Mouse (Mus musculus) heart, adult 2 months (tissue): ENCODE data around the gene Olfr1191-ps1. TPM values are rescaled to one million over a fixed set of nuclear protein-coding genes. Genes with fewer than 3 reads are reported as not detected.
"Not testable (repeated sequence)": the region's sequence is repeated elsewhere in the genome, so short reads cannot be mapped to it uniquely, and the experiment has no call there.

Source experiments
- DNase-seq, 2 experiments: peaks; one replicate each; pipeline ENCODE4 v3.0.0; 2021
- H3K27ac ChIP-seq: fragments of 200-600 bp; 2 replicates; pipeline ENCODE4 v1.8.1; 2022
- H3K27me3 ChIP-seq: fragments of 200-500 bp; 2 replicates; pipeline ENCODE4 v1.6.1; 2012; ENCODE audit warnings: mild to moderate bottlenecking, low read length, inconsistent platforms, mixed read lengths; ENCODE audit not compliant: control insufficient read depth, insufficient read depth
- H3K36me3 ChIP-seq: fragments of 200-500 bp; 2 replicates; pipeline ENCODE4 v1.6.1; 2012; ENCODE audit warnings: low read length, inconsistent platforms; ENCODE audit not compliant: control insufficient read depth, insufficient read depth
- H3K4me1 ChIP-seq: fragments of 200-500 bp; 2 replicates; pipeline ENCODE4 v1.6.1; 2011; ENCODE audit warnings: low read length; ENCODE audit not compliant: control insufficient read depth, insufficient read depth
- H3K4me3 ChIP-seq: fragments of 200-600 bp; 2 replicates; pipeline ENCODE4 v1.8.1; 2022
- H3K79me2 ChIP-seq: fragments of 200-500 bp; replicated peaks from 2 replicates; pipeline ENCODE4 v1.6.1; 2012; ENCODE audit warnings: mild to moderate bottlenecking, inconsistent platforms, low read length, moderate library complexity, mixed read lengths; ENCODE audit not compliant: control insufficient read depth, insufficient read depth
- H3K9ac ChIP-seq: fragments of 200-500 bp; 2 replicates; pipeline ENCODE4 v1.6.1; 2012; ENCODE audit warnings: low read depth, mild to moderate bottlenecking, control low read depth, inconsistent platforms, low read length, mixed read lengths
- CTCF ChIP-seq: fragments of 200-600 bp; IDR thresholded peaks from 2 replicates; pipeline ENCODE4 v1.8.1; 2022; ENCODE audit warnings: antibody characterized with exemption, mild to moderate bottlenecking, moderate library complexity
- EP300 ChIP-seq: fragments of 200-500 bp; IDR thresholded peaks from 2 replicates; pipeline ENCODE4 v1.6.1; 2011; ENCODE audit warnings: low read depth, low read length, control low read depth; ENCODE audit not compliant: insufficient read depth
- POLR2A ChIP-seq: fragments of 200-500 bp; IDR thresholded peaks from 2 replicates; pipeline ENCODE4 v1.6.1; 2011; ENCODE audit warnings: mild to moderate bottlenecking, low read depth, low read length, control low read depth; ENCODE audit not compliant: insufficient read depth
- WGBS: fragments of 180-500 bp; shearing (Covaris S2); methylation state at CpG from one replicate; pipeline ENCODE4 v1.1.7; 2018; 5-methylcytosine and 5-hydroxymethylcytosine counted together
- intact Hi-C: fragments of 180-260 bp; cut with DNase I; formaldehyde crosslinking; loops from one replicate; pipeline ENCODE4 v1.15.1; 2025
- long read RNA-seq: library from polyadenylated mRNA; stranded (forward); transcript quantifications from one replicate; pipeline ENCODE4 v2.0.0, GENCODE M21; 2021
- polyA plus RNA-seq: library from polyadenylated mRNA; depleted of rRNA; stranded (reverse); fragments of >200 nt; gene quantifications from 2 replicates; pipeline ENCODE4 v1.2.3, GENCODE M21; 2012; rRNA removed
- total RNA-seq, 2 experiments: library from RNA; stranded (reverse); gene quantifications; 2 replicates each; pipeline ENCODE4 v1.2.3; 2021

Olfr1191-ps1 gene
- not detected for total RNA-seq
- polyA plus RNA-seq = not detected in 2 replicates
- long read RNA-seq = 0 reads

- H3K4me1 ChIP-seq, H3K79me2 ChIP-seq, H3K27ac ChIP-seq, H3K9ac ChIP-seq, H3K4me3 ChIP-seq, DNase-seq, H3K36me3 ChIP-seq, H3K27me3 ChIP-seq, intact Hi-C loops: not testable (repeated sequence)
- WGBS = 82% methylated on average over 1 of the region's 1 CpGs
These were observed at the start of gene Olfr1191-ps1 for GRCm38 (mm10) chr2:88640242-88640641. Gene Olfr1191-ps1 (plus strand): TSS chr2:88640542.

- Histone ChIP-seq H3K27ac (no peak within 1 kb of the TSS), H3K36me3 (no peaks in the 10 kb centered on the region), H3K9ac (no peak within 1 kb of the TSS), H3K27me3 (no peaks in the 10 kb centered on the region), H3K4me3 (no peak within 1 kb of the TSS), H3K4me1 (no peaks in the 10 kb centered on the region), H3K79me2 (no peaks in the 10 kb centered on the region)
- WGBS = 19% methylated on average over 1 of the region's 1 CpGs
- DNase-seq = no peak
- TF ChIP-seq POLR2A = no peak
- TF ChIP-seq EP300 = no peak
- no peak for TF ChIP-seq CTCF
- intact Hi-C loops = no loop called here
These were observed 7.9 kb downstream of the Olfr1191-ps1 start, which contains the start of gene Olfr1192-ps1 for GRCm38 (mm10) chr2:88648209-88648608. Gene Olfr1192-ps1 (plus strand): TSS chr2:88648509.

DNA sequence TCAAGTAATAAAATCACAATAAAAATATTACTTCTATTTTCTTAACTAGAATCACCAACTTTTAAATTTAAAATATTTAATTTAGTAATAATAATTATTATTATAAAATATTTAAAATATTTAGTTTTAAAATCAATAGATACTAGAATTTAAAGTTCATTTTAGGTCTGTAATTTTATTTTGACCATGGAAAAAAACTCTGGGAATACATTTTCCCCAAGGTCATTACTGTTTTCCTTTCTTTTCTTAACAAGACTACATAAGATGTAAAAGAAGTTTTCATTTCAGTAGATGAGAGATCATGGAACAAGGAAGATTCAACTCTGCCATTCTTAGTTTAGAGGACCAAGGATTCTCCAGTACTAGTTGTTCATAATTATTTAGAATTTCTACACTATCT lies 35.0 kb downstream of the Olfr1191-ps1 start, which contains the start of gene Olfr1193:
Gene Olfr1193 (plus strand): TSS at position 301 of the 400 bp plus-strand sequence.
- H3K27me3 ChIP-seq, H3K4me3 ChIP-seq, DNase-seq, H3K36me3 ChIP-seq, H3K9ac ChIP-seq, intact Hi-C loops, H3K27ac ChIP-seq, H3K79me2 ChIP-seq, H3K4me1 ChIP-seq: not testable (repeated sequence)

DNA sequence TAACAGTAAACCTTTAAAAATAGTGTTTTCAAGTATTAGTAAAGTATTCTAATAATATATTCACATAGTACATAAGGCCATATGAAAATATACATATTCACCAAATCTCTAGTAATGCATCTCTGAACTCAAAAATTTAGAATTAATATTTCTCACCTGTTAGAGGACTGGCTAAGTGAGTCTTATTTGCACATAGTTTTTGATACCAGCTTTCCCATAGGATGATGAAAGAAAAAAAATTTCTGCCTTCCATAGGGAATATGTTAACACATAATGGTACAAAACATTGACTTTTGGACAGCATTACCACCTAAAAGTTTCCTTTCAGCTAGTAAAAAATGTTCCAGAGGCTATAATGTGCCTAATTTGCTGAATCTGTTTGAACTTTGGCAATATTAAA lies 48.7 kb downstream of the Olfr1191-ps1 start, which contains the start of gene Olfr1195:
Gene Olfr1195 (minus strand): TSS at position 101 of the 400 bp plus-strand sequence.
- H3K79me2 ChIP-seq = no peaks in the 10 kb centered on the region
- H3K36me3 ChIP-seq = no peaks in the 10 kb centered on the region
- no peaks in the 10 kb centered on the region for H3K27me3 ChIP-seq
- DNase-seq = no peak
- H3K27ac ChIP-seq = no peak within 1 kb of the TSS
- H3K4me3 ChIP-seq = no peak within 1 kb of the TSS
- intact Hi-C loops = no loop called here
- no peak within 1 kb of the TSS for H3K9ac ChIP-seq
- TF ChIP-seq EP300 (no peak), POLR2A (no peak), CTCF (no peak)
- no peaks in the 10 kb centered on the region for H3K4me1 ChIP-seq

Other genes with a start within 250 kb of the Olfr1191-ps1 start
- gene Olfr1179, start 234.1 kb upstream of the Olfr1191-ps1 start, total RNA-seq = not detected
- not detected in 2 replicates for gene Olfr1179, start 234.1 kb upstream of the Olfr1191-ps1 start, polyA plus RNA-seq
- gene Olfr1180, start 221.4 kb upstream of the Olfr1191-ps1 start, total RNA-seq = not detected
- gene Olfr1180, start 221.4 kb upstream of the Olfr1191-ps1 start, polyA plus RNA-seq = not detected in 2 replicates
- not detected for gene Olfr1181, start 214.4 kb upstream of the Olfr1191-ps1 start, total RNA-seq
- gene Olfr1181, start 214.4 kb upstream of the Olfr1191-ps1 start, polyA plus RNA-seq = not detected in 2 replicates
- not detected for gene Gm13757, start 191.4 kb upstream of the Olfr1191-ps1 start, total RNA-seq
- gene Gm13757, start 191.4 kb upstream of the Olfr1191-ps1 start, polyA plus RNA-seq = not detected in 2 replicates
- gene Olfr1183, start 185.7 kb upstream of the Olfr1191-ps1 start, total RNA-seq = not detected
- gene Olfr1183, start 185.7 kb upstream of the Olfr1191-ps1 start, polyA plus RNA-seq = not detected in 2 replicates
- not detected for gene Olfr1184, start 156.9 kb upstream of the Olfr1191-ps1 start, total RNA-seq
- gene Olfr1184, start 156.9 kb upstream of the Olfr1191-ps1 start, polyA plus RNA-seq = not detected in 2 replicates
- gene Olfr1185-ps1, start 147.2 kb upstream of the Olfr1191-ps1 start, total RNA-seq = not detected
- not detected in 2 replicates for gene Olfr1185-ps1, start 147.2 kb upstream of the Olfr1191-ps1 start, polyA plus RNA-seq
- not detected for gene Olfr1186, start 122.0 kb upstream of the Olfr1191-ps1 start, total RNA-seq
- not detected in 2 replicates for gene Olfr1186, start 122.0 kb upstream of the Olfr1191-ps1 start, polyA plus RNA-seq
- not detected for gene Olfr1188, start 83.6 kb upstream of the Olfr1191-ps1 start, total RNA-seq
- gene Olfr1188, start 83.6 kb upstream of the Olfr1191-ps1 start, polyA plus RNA-seq = not detected in 2 replicates
- gene Olfr1189, start 54.1 kb upstream of the Olfr1191-ps1 start, total RNA-seq = not detected
- gene Olfr1189, start 54.1 kb upstream of the Olfr1191-ps1 start, polyA plus RNA-seq = not detected in 2 replicates
- gene Olfr1192-ps1, start 8.0 kb downstream of the Olfr1191-ps1 start, total RNA-seq = not detected
- gene Olfr1192-ps1, start 8.0 kb downstream of the Olfr1191-ps1 start, polyA plus RNA-seq = not detected in 2 replicates
- not detected for gene Olfr1193, start 35.1 kb downstream of the Olfr1191-ps1 start, total RNA-seq
- gene Olfr1193, start 35.1 kb downstream of the Olfr1191-ps1 start, polyA plus RNA-seq = not detected in 2 replicates
- gene Olfr1195, start 48.6 kb downstream of the Olfr1191-ps1 start, total RNA-seq = not detected
- gene Olfr1195, start 48.6 kb downstream of the Olfr1191-ps1 start, polyA plus RNA-seq = not detected in 2 replicates
- not detected for gene Olfr1196, start 64.1 kb downstream of the Olfr1191-ps1 start, total RNA-seq
- not detected in 2 replicates for gene Olfr1196, start 64.1 kb downstream of the Olfr1191-ps1 start, polyA plus RNA-seq
- not detected for gene Olfr1197, start 91.8 kb downstream of the Olfr1191-ps1 start, total RNA-seq
- not detected in 2 replicates for gene Olfr1197, start 91.8 kb downstream of the Olfr1191-ps1 start, polyA plus RNA-seq
- gene Olfr1198, start 110.8 kb downstream of the Olfr1191-ps1 start, total RNA-seq = not detected
- gene Olfr1198, start 110.8 kb downstream of the Olfr1191-ps1 start, polyA plus RNA-seq = not detected in 2 replicates
- not detected for gene Olfr1199, start 119.9 kb downstream of the Olfr1191-ps1 start, total RNA-seq
- not detected in 2 replicates for gene Olfr1199, start 119.9 kb downstream of the Olfr1191-ps1 start, polyA plus RNA-seq
- not detected for gene Olfr1200, start 129.9 kb downstream of the Olfr1191-ps1 start, total RNA-seq
- not detected in 2 replicates for gene Olfr1200, start 129.9 kb downstream of the Olfr1191-ps1 start, polyA plus RNA-seq
- not detected for gene Olfr1201, start 152.5 kb downstream of the Olfr1191-ps1 start, total RNA-seq
- gene Olfr1201, start 152.5 kb downstream of the Olfr1191-ps1 start, polyA plus RNA-seq = not detected in 2 replicates
- under 1 TPM in 1 of 2 experiments, not detected in 1; 0.07 TPM for gene Olfr1202, start 174.0 kb downstream of the Olfr1191-ps1 start, total RNA-seq
- not detected in 2 replicates for gene Olfr1202, start 174.0 kb downstream of the Olfr1191-ps1 start, polyA plus RNA-seq
- not detected for gene Olfr1205, start 189.2 kb downstream of the Olfr1191-ps1 start, total RNA-seq
- not detected in 2 replicates for gene Olfr1205, start 189.2 kb downstream of the Olfr1191-ps1 start, polyA plus RNA-seq
- gene Olfr1204, start 208.8 kb downstream of the Olfr1191-ps1 start, total RNA-seq = not detected
- gene Olfr1204, start 208.8 kb downstream of the Olfr1191-ps1 start, polyA plus RNA-seq = not detected in 2 replicates
- not detected for gene Olfr1206, start 222.7 kb downstream of the Olfr1191-ps1 start, total RNA-seq
- not detected in 2 replicates for gene Olfr1206, start 222.7 kb downstream of the Olfr1191-ps1 start, polyA plus RNA-seq